Mouse (Mus musculus) liver (tissue): Measurements from ENCODE around the gene Olfr588-ps1.
A peak's percentile ranks its signal among the peaks of the same experiment; 100 is the strongest.
"Not testable (repeated sequence)": the region's sequence is repeated elsewhere in the genome, so short reads cannot be mapped to it uniquely, and the experiment has no call there.

Experiments
- DNase-seq: peaks from one replicate; pipeline ENCODE4 v3.0.0-alpha.2; 2020; ENCODE audit warnings: mixed read lengths

The Olfr588-ps1 gene

GRCm38 (mm10) chr7:103140579-103140978 is at the start of gene Olfr588-ps1:
Gene Olfr588-ps1, plus strand, starts transcription at chr7:103140879.
- no peak for DNase-seq

GRCm38 (mm10) chr7:103097420-103097819 is 43.3 kb upstream of the Olfr588-ps1 start, which contains the start of gene Olfr585:
Gene Olfr585, plus strand, starts transcription at chr7:103097720.
- no peak for DNase-seq

- DNase-seq = peak; percentile 8
Measured at GRCm38 (mm10) chr7:103119406-103119805, 21.3 kb upstream of the Olfr588-ps1 start.

- DNase-seq = no peak
Measured at GRCm38 (mm10) chr7:103125538-103125937, 15.1 kb upstream of the Olfr588-ps1 start, which contains the start of gene Olfr586. Gene Olfr586, minus strand, starts transcription at chr7:103125638.

GRCm38 (mm10) chr7:103156256-103156655 is 15.6 kb downstream of the Olfr588-ps1 start, which contains the start of gene Olfr589:
Gene Olfr589, minus strand, starts transcription at chr7:103156356.
- no peak for DNase-seq

- DNase-seq = no peak
Measured at GRCm38 (mm10) chr7:103169697-103170096, 29.0 kb downstream of the Olfr588-ps1 start.

GRCm38 (mm10) chr7:103178240-103178639 is 37.6 kb downstream of the Olfr588-ps1 start, which contains the start of gene Olfr591:
Gene Olfr591, minus strand, starts transcription at chr7:103178340.
- DNase-seq = no peak

GRCm38 (mm10) chr7:103184503-103184902 is 43.8 kb downstream of the Olfr588-ps1 start, which contains the start of gene Olfr592:
Gene Olfr592, plus strand, starts transcription at chr7:103184803.
- not testable (repeated sequence) for DNase-seq
